Mouse (Mus musculus) forebrain, embryonic 11.5 days (tissue): ENCODE data around the gene Pih1h3b. TPM values are rescaled to one million over a fixed set of nuclear protein-coding genes. Genes with fewer than 3 reads are reported as not detected.

Experiments used
- ATAC-seq: fragments of 200-750 bp; cut with Nextera tagmentation; replicated peaks from 2 replicates; pipeline ENCODE4 v1.8.0; 2017; ENCODE audit warnings: moderate TSS enrichment; ENCODE audit not compliant: low FRiP score
- DNase-seq: peaks from one replicate; pipeline ENCODE4 v3.0.0-alpha.2; 2017; ENCODE audit warnings: low spot score
- H3K27ac ChIP-seq: fragments of 300-500 bp; sonication (generic); 2 replicates; pipeline ENCODE4 v1.5.1; 2014; ENCODE audit warnings: low read depth, low read length
- H3K27me3 ChIP-seq: fragments of 300-500 bp; sonication (generic); 2 replicates; pipeline ENCODE4 v1.6.1; 2014; ENCODE audit warnings: mild to moderate bottlenecking, low read length, mixed read lengths; ENCODE audit not compliant: control insufficient read depth, insufficient read depth
- H3K36me3 ChIP-seq: fragments of 300-500 bp; sonication (generic); 2 replicates; pipeline ENCODE4 v1.6.1; 2014; ENCODE audit warnings: mild to moderate bottlenecking, low read length, moderate library complexity, mixed read lengths; ENCODE audit not compliant: control insufficient read depth, insufficient read depth
- H3K4me1 ChIP-seq: fragments of 300-500 bp; sonication (generic); replicated peaks from 2 replicates; pipeline ENCODE4 v1.6.1; 2014; ENCODE audit warnings: low read length, mixed read lengths; ENCODE audit not compliant: control insufficient read depth, insufficient read depth
- H3K4me2 ChIP-seq: fragments of 300-500 bp; sonication (generic); 2 replicates; pipeline ENCODE4 v1.6.1; 2014; ENCODE audit warnings: low read depth, mild to moderate bottlenecking, low read length, moderate library complexity, mixed read lengths; ENCODE audit not compliant: severe bottlenecking
- H3K4me3 ChIP-seq: fragments of 300-500 bp; sonication (generic); 2 replicates; pipeline ENCODE4 v1.5.1; 2014; ENCODE audit warnings: low read depth, low read length
- H3K9ac ChIP-seq: fragments of 300-500 bp; sonication (generic); 2 replicates; pipeline ENCODE4 v1.6.1; 2014; ENCODE audit warnings: low read length
- H3K9me3 ChIP-seq: fragments of 300-500 bp; sonication (generic); 2 replicates; pipeline ENCODE4 v1.6.1; 2016; ENCODE audit warnings: low read length, mixed read lengths; ENCODE audit not compliant: control insufficient read depth
- WGBS: fragments of 180-500 bp; shearing (Covaris S2); extraction: QIAGEN DNeasy Blood & Tissue Kit; methylation state at CpG from one replicate; pipeline ENCODE4 v1.1.7; 2014; 5-methylcytosine and 5-hydroxymethylcytosine counted together
- polyA plus RNA-seq: library from polyadenylated mRNA; unstranded; fragments of >200 nt; fragmentation: Nextera tagmentation; extraction: Ambion mirVana; gene quantifications from 2 replicates; pipeline ENCODE4 v1.2.1, GENCODE M21; 2014

Pih1h3b gene
- polyA plus RNA-seq = not detected in 2 replicates

DNA sequence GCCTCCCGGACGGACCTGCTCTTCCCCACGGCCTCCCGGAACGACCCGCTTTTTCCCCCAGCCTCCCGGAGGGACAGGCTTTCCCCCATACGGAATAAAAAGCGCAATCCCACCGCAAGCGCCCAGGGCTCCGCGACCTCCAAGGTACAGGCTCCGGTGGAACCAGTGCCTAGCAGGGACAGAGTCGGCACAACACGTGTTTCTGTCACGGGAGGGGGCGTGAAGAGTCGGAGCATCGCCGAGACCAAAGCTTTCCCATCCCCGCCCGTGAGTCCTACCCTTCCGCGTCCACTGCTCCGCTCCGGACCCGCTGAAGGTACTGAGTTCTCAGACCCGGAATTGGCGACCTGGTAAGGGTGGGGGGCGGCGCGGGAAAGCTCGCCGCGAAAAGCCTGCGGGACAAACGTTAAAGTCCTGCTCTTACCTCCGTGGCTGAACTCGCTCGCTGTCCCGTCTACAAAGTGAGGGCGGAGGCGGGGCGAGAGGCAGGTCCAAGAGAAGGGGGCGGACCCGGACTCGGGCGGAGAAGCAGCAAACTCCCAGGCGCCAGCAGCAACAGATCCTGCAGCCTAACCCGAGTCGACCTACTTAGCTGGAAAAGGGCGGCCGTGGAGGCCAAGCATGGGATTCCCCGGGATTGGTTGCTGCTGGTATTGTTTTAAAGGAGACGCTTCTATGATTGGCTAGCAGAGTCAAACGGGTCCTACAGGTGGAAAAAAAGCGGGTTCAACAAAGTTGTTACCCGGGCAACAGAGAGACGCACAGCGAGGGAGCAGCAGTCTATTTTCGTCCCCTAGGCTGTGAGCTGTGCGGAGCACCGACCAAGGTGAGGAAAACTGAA is at the start of gene Pih1h3b, which contains the start of gene Nup62cl:
TSS of gene Pih1h3b (plus strand) at position 745 of the 841 bp plus-strand sequence.
TSS of gene Nup62cl (minus strand) at position 578 of the 841 bp plus-strand sequence.
- ATAC-seq = peak; percentile 79
- 24% methylated on average over 64 of the region's 64 CpGs for WGBS
- no peaks in the 10 kb centered on the region for H3K36me3 ChIP-seq
- peaks cover 17% of the 10 kb centered on the region for H3K27me3 ChIP-seq
- H3K9ac ChIP-seq = no peak within 1 kb of the TSS
- H3K27ac ChIP-seq = no peak within 1 kb of the TSS
- peak; percentile 74 for DNase-seq
- 0 out of 2 replicates have a peak, but pooled peaks cover 2% of the 10 kb centered on the region for H3K4me1 ChIP-seq
- H3K9me3 ChIP-seq = peaks cover 4% of the 10 kb centered on the region; the same call in 1 of the 2 replicates
- H3K4me2 ChIP-seq = peak within 1 kb of the TSS; percentile 49
- H3K4me3 ChIP-seq = peak within 1 kb of the TSS; percentile 31

DNA sequence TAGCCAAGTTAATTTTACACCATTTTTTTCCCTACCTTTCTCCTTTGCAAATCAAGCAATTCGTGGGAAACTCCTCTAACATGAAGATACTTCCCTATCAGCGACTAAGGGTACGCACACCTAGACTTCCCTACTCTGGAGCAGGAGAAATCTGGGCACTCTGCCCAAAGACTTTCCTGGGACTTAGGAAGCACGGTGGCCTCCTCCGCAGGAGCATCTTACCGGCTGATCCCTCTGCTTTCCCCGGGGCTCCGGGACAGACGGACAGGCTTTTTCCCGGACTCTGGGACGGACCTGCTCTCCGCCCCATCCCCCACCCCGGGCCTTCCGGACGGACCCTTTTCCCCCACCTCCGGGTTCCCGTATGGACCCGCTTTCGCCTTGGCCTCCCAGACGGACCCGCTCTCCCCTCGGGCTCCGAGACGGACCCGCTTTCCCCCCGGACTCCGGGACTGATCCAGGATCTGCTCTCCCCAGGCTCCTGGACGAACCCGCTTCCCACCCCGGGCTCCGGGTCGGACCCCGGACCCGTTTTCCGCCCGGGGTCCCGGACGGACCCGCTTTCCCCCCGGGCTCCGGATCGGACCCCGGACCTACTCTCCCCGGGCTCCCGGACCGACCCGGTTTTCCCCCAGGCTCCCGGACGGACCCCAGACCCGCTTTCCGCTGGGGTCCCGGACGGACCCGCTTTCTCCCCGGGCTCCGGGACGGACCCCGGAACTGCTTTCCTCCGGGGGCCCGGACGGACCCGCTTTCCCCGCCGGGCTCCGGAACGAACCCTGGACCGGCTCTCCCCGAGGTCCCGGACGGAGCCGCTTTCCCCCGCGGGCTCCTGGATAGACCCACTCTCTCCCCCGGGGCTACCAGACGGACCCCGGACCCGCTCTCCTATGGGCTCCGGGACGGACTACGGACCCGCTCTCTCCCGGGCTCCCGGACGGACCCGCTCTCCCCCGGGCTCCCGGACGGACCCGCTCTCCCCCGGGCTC is 1.5 kb upstream of the Pih1h3b start:
- Histone ChIP-seq H3K4me3 (peak overlapping the region; percentile 31), H3K4me1 (0 out of 2 replicates have a peak, but pooled peaks cover 2% of the 10 kb centered on the region), H3K27me3 (peaks cover 19% of the 10 kb centered on the region), H3K9me3 (peaks cover 4% of the 10 kb centered on the region; the same call in 1 of the 2 replicates), H3K4me2 (peak overlapping the region; percentile 49), H3K36me3 (no peaks in the 10 kb centered on the region), H3K9ac (no peak overlapping the region; the same call in 1 of the 2 replicates), H3K27ac (no peak overlapping the region)
- ATAC-seq = no peak; the same call in 1 of the 2 replicates
- peak; percentile 57 for DNase-seq
- WGBS = 21% methylated on average over 77 of the region's 90 CpGs

DNA sequence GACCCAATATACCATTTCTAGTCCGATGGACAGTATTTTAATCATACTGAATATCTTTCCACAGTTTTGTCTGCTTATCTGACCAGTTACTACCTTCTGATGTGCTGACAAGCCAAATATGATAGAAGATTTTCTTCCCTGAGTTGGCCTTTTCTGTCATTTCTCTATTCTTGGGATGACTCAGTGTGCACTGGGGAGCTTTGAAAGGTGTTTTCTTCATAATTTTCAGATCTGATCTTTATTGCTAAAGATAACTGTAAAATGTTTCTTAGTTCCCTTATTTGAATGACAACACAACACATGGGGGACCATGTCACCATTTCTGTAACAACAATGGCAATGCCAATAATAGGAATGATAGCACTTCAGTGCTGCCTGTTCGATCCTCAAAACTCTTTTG is 19.9 kb downstream of the Pih1h3b start:
- H3K27me3 ChIP-seq = no peaks in the 10 kb centered on the region
- H3K9me3 ChIP-seq = no peaks in the 10 kb centered on the region
- H3K4me3 ChIP-seq = no peak overlapping the region
- no peaks in the 10 kb centered on the region for H3K36me3 ChIP-seq
- no peak for DNase-seq
- no peak overlapping the region for H3K9ac ChIP-seq
- no peak overlapping the region for H3K4me2 ChIP-seq
- no peaks in the 10 kb centered on the region for H3K4me1 ChIP-seq
- WGBS = 92% methylated on average over 2 of the region's 2 CpGs
- H3K27ac ChIP-seq = no peak overlapping the region
- ATAC-seq = no peak

DNA sequence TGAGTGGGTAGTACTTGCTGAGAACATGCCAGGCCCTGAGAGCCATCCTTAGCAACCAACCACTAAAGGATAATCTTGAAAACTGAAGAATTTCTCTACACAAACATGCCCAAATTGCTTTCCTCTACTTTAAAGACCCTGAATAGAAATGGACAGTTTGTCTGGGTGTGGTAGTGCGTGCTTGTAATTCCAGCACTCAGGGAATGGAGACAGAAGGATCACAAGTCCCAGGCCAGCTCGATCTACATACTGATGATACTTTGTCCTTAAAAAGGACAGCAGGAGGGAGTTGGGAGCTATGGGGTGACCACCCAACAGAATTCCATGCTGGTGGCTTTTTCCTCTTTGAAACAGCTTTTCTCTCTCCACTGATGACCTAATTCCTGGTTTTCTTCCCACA is 31.4 kb downstream of the Pih1h3b start:
- Histone ChIP-seq H3K27me3 (no peaks in the 10 kb centered on the region; the same call in 1 of the 2 replicates), H3K27ac (no peak overlapping the region)
- WGBS = 82% methylated on average over 2 of the region's 2 CpGs

More for the DNA sequence above, 31.4 kb downstream of the Pih1h3b start:
- H3K4me3 ChIP-seq = no peak overlapping the region
- ATAC-seq = no peak
- H3K36me3 ChIP-seq = no peaks in the 10 kb centered on the region
- H3K9ac ChIP-seq = no peak overlapping the region
- DNase-seq = no peak
- H3K4me1 ChIP-seq = no peaks in the 10 kb centered on the region
- H3K4me2 ChIP-seq = no peak overlapping the region
- no peaks in the 10 kb centered on the region for H3K9me3 ChIP-seq

Other genes with a start within 250 kb of the Pih1h3b start
- 8.0 and 8.4 TPM in 2 replicates for gene Morc4, start 191.2 kb upstream of the Pih1h3b start, polyA plus RNA-seq
- 9.3 and 10.0 TPM in 2 replicates for gene Rbm41, start 64.3 kb upstream of the Pih1h3b start, polyA plus RNA-seq
- gene Nup62cl, start 167 bp upstream of the Pih1h3b start, polyA plus RNA-seq = 1.2 and 1.5 TPM in 2 replicates